1 mouse cellular context compared by ENCODE assay signal in the genomic region with DNA sequence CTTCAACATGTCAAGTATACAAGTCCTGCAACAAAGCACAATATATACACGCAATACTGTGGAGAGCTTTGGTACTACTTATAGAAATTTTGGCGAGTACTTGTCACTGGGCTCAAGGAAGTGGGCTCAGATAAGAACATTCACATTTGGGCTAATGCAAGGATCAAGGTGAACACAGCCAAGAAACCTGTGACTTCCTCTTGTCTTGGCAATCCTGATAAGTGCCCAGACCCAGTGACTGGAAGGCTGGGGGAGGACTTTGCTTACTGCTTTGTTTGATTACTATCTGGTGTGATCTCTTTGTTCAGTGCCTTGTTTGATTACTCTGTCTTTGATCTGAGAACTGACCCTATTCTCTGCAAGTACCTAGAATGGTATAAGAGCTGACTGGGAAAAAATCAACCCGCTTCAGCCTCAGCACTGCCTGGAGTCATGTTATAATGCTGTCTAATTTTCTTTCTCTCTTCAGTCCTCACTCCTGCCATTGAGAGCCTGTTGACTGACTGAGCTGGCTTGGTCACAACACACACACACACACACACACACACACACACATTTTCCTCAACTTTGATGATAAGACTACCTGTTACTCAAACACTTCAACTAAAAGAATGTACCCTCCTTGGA.
TF ChIP-seq lines count a peak whose summit lies in the region.

No protein-coding gene starts in this region.

TF ChIP-seq in MEL, 35 proteins besides CTCF, POLR2A, EP300 and RAD21:
- TF ChIP-seq ELF1 (IDR thresholded peaks at IDR 0.05; ENCODE audit: low read depth, low read length), result 0 out of 2 replicates have a peak, but pooled peaks have one; percentile 19
- TF ChIP-seq GATA1 (IDR thresholded peaks at IDR 0.05; ENCODE audit: low read depth, low read length), result peak; percentile 88
- peak; percentile 38 for TF ChIP-seq SIN3A (IDR thresholded peaks at IDR 0.05; ENCODE audit: low read length)
- TF ChIP-seq TCF12 (IDR thresholded peaks at IDR 0.05; ENCODE audit: low read depth, low read length), result peak; percentile 71
- peak; percentile 27; the same call in 1 of the 2 replicates for TF ChIP-seq MXI1 (IDR thresholded peaks at IDR 0.05; ENCODE audit: low read depth, low read length)
- no peak for TF ChIP-seq MEF2A (IDR thresholded peaks at IDR 0.05; ENCODE audit: extremely low read depth, insufficient replicate concordance, low read depth, low read length, poor library complexity, severe bottlenecking)
- no peak for TF ChIP-seq ZNF384 (IDR thresholded peaks at IDR 0.05; ENCODE audit: low read depth, low read length)
- 0 out of 2 replicates have a peak, but pooled peaks have one; percentile 6 for TF ChIP-seq SMC3 (IDR thresholded peaks at IDR 0.05; ENCODE audit: low read depth, low read length)
- TF ChIP-seq MAFK (IDR thresholded peaks at IDR 0.05; ENCODE audit: borderline replicate concordance, low read depth, low read length), result peak; percentile 38; the same call in 1 of the 2 replicates
- no peak for TF ChIP-seq POLR2AphosphoS2 (IDR thresholded peaks at IDR 0.05; ENCODE audit: low read length)
- TF ChIP-seq TAL1 (IDR thresholded peaks at IDR 0.05; ENCODE audit: low read length), result peak; percentile 59
- peak; percentile 76 for TF ChIP-seq ETS1 (IDR thresholded peaks at IDR 0.05; ENCODE audit: low read depth, low read length)
- TF ChIP-seq RCOR1 (IDR thresholded peaks at IDR 0.05; ENCODE audit: low read depth, low read length), result peak; percentile 90
- no peak; the same call in 1 of the 2 replicates for TF ChIP-seq MYC (IDR thresholded peaks at IDR 0.05; ENCODE audit: low read depth, low read length)
TF ChIP-seq in MEL: peak in this region for 10.
